Mouse (Mus musculus) regulatory T cell (primary cell): Measurements from ENCODE around the gene Tradd.

Source experiments
- in situ Hi-C: fragments of 300-600 bp; cut with MboI, MseI; formaldehyde crosslinking; loops from one replicate; pipeline ENCODE4 v1.15.1; 2025; ENCODE audit warnings: high pct_unique_total_duplicates

Tradd gene

DNA sequence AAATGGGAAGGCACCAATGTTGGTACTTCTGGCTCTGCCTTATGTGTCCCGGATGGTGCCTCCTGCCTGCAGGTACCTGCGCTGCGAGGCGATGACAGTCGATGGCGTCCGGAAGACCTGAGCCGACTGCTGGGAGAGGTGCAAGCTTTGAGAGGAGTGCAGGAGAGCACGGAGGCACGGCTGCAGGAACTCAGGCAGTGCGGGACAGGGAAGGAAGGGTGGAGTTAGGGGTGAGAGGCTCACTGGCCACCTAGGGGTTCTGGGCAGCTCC, 6.4 kb upstream of the Tradd start:
- in situ Hi-C loops: loop anchor here (25.0 kb wide), 1 partner anchor 634 kb away; the partner anchor contains the start of genes Ciao2b and Rrad

DNA sequence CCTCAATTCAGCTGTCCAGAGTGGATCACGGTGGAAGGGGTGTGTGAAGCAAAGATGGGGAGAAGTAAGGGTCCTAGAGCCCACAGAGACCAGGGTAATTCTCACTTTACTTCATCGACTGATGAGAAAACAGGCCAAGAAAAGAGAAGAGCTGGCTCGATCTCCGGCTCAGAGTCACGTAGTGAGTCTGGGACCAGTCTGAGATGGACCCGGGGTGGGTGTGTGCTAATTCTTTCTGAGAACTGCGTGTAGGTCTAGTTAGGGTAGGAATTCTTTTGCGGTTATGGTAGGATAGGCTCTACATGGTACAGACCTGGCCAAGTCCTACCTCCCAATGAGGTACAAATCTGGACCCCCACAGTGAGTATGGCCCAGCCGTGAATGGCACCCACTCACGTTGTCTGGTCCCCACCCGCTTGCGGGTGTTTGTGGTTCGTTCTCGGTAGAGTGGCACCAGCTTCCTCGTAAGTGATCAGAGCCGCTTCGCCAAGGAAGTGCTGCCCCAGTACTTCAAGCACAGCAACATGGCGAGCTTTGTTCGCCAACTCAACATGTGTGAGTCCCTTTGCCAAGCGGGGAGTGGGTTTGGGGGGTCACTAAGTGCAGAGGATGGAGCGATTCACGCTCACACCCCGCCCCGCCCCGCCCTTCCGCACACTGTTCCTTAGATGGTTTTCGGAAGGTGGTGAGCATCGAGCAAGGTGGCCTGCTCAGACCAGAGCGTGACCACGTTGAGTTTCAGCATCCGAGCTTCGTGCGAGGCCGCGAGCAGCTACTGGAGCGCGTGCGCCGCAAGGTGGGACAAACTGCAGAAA, 5.9 kb upstream of the Tradd start:
- in situ Hi-C loops: loop anchor here (25.0 kb wide), 1 partner anchor 633 kb away; the partner anchor contains the start of genes Ciao2b and Rrad

DNA sequence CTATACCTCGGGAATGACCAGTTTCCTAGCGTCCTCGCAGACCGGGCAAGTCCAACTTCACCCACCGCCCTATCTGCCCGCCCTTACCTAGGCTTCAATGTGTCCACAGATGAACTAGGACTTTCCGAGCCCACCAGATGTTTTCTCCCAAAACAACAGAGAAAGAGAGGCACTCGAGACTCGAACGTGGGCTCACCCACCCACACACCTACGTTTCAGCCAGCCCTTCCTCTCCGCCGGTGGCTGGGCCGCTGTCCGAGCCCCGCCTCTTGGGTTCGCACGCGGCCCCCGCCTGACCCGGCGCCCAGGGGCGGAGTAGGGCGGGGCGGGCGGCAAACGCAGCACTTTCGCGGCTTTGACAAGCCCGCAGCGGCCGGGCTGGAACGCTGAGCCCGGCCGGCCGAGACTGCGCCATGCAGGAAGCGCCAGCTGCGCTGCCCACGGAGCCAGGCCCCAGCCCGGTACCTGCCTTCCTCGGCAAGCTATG, 5.1 kb upstream of the Tradd start, which contains the start of gene Hsf4:
Hsf4 (plus strand) TSS at position 341 of the 487 bp plus-strand sequence.
- in situ Hi-C loops: loop anchor here (25.0 kb wide), 1 partner anchor 632 kb away; the partner anchor contains the start of genes Ciao2b and Rrad

DNA sequence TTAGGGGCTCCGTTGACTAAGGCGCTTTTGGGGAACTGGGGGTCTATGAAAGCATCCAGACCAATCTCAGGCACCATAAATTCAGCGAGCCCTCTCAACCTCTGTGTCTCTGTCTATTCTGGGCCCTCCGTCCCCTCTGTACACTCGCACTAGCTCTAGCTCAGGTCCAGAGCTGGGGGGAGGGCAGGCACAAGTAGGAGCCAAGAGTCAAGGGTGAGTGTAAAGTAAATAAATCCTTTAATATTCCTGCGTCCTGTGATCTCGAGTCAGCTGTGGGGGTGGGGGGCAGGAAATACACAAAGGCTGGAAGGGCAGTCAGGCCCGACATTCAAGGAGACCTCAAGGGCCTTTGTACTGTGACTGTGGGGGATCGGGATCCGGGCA, 4.7 kb upstream of the Tradd start:
- in situ Hi-C loops: loop anchor here (25.0 kb wide), 1 partner anchor 632 kb away; the partner anchor contains the start of genes Ciao2b and Rrad

DNA sequence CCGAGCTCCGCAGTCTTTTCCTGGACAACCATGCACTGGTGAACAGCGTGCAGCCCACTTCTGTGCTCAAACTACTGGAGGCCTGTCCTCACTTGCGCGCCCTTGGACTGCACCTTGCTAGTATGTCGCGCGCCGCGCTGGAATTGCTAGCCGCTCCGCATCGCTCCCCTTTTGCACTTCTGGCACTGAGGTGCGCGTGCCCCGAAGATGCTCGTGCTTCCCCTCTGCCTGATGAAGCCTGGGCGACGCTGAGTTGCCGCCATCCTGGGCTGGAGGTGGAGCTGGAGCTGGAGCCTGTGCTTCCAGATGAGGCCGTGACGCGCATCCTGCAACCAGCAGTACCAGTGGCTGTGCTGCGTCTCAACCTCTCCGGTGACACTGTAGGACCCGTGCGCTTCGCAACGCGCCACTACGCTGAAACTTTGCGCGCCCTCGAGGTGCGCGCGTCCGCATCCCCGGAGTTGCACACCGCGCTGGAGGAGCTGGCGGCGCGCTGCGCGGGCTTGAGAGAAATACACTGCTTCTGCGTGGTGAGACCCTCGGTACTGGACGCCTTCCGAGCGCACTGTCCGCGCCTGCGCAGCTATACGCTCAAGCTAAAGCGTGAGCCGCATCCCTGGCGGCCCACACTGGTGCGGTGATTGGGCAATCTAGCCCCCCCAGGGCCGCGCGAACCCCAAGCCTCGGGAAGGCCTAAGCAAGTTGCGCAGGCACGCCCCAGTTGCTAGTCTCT, 4.1 kb upstream of the Tradd start:
- in situ Hi-C loops: loop anchor here (25.0 kb wide), 1 partner anchor 631 kb away; the partner anchor contains the start of genes Ciao2b and Rrad

DNA sequence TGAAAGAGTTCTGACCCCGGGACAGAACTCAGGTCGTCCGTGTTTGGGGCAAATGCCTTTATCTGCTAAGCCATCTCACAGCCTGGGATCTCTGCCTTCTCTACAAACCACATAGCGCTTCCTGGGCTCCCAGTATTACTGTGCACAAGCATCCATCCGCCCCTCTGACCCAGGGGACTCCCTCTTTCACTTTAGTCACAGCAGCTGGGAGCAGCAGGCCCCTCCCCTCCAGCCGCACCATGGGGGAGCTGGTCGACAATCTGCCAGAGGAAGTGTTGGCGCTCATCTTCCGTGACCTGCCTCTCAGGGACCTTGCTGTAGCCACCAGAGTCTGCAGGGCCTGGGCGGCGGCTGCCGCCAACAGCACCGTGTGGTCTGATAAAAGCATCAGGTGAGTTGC, 2.4 kb upstream of the Tradd start:
- in situ Hi-C loops: loop anchor here (25.0 kb wide), 1 partner anchor 629 kb away; the partner anchor contains the start of genes Ciao2b and Rrad

DNA sequence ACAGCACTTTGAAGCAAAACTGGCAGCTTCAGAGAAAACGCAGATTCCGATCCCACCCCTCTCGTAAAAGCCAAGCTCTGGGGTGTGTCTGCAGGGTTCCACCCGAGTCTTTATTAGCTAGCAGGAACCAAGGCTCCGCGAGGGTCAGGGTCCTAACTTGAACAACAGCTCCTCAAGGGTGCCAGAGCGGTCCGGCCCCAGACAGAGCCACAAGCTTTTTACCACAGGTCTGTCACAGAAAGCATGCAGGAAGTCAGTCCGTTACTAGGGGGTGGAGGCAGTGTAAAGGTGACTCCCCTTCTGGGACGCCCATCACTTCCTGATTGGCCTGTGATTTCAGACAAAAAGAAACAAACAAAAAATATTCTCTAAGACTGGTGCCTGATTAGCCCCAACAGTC, 719 bp upstream of the Tradd start:
- in situ Hi-C loops: loop anchor here (25.0 kb wide), 1 partner anchor 628 kb away; the partner anchor contains the start of genes Ciao2b and Rrad

DNA sequence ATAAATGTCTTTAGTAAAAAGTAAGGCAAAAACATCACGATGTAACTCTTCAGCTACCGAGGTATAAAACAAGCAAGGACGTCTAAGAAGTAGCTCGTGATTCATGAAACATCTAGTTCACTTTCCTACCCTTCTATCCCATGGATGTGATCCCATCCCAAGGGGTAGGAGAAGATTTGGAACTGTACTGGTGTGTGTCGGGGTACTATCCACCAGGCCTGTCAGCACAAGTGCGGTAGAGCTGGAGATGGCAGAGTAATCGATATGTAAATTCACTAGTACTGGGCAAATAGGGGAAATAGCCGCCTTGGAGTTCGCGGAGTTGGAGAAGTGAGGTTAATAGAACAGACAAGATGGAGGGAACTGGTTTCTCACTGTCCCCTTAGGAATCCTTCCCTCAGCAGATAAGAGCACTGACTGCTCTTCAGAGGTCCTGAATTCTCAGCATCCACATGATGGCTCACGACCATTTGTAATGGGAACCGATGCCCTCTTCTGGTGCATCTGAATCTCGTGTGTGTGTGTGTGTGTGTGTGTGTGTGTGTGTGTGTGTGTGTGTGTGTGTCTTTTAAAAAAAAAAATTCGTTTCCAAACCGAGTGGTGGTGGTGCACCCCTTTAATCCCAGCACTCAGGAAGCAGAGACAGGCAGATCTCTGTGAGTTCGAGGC, 1.0 kb downstream of the Tradd start:
- in situ Hi-C loops: loop anchor here (25.0 kb wide), 1 partner anchor 626 kb away; the partner anchor contains the start of genes Ciao2b and Rrad

DNA sequence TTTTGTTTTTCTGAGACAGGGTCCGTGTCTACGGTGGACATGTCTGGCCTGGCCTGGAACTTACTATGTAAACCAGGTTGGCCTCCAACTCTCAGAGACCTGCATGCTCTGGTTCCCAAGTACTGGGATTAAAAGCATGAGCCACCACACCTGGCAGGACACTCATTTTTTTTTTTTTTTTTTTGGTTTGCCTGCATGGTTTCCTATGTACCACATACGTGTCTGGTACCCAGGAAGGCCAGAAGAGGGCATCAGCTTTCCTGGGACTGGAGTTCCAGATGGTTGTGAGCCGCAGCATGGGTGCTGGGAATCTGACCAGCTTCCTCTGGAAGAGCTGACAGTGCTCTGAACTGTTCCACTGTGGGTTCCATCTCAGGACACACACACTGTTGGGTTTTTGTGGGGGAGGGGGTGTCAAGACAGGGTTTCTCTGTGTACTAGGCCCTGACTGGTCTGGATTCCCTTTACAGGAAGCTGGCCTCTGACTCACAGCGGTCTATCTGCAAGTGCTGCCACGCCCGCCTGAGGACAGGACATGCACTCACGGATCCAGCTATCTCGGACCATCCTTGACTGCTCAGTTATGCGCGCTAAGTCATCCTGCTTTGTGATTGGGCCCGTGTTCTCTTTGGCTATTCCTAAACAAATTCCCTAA, 3.0 kb downstream of the Tradd start:
- in situ Hi-C loops: loop anchor here (25.0 kb wide), 1 partner anchor 624 kb away; the partner anchor contains the start of genes Ciao2b and Rrad

DNA sequence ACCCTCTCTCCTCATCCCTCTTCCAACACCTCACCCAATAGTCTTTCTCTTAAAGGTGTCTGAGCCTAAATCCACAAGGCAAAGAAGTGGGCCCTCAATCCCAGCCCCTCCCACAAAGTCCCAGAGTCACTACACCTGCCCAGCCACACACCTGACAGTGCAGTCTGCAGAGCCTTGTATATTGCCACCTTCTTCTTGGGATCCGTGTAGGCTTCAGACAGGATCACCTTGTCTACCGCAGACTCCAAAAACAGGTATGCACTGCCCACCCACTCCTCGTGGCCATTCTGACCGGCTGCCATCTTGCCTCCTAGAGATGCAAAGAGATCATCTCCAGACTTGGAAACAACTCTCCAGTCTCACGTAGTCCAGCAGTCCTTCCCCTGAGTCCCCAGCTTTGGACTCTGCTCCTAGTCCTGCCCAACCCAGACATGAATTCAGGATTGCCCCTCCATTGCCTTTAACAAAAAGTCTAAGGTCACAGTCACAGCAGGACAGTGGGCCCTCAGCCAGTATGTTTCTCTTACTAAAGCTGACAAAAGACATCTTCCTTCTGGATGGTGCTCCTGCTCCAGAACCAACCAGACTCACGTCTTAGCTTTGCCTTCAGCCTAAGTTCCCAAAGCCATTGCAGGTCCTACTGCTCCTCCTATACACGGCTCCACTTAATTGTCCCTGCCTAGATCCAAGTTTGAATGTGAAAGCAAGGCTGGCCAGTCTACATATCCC, 3.9 kb downstream of the Tradd start:
- in situ Hi-C loops: loop anchor here (25.0 kb wide), 1 partner anchor 623 kb away; the partner anchor contains the start of genes Ciao2b and Rrad

DNA sequence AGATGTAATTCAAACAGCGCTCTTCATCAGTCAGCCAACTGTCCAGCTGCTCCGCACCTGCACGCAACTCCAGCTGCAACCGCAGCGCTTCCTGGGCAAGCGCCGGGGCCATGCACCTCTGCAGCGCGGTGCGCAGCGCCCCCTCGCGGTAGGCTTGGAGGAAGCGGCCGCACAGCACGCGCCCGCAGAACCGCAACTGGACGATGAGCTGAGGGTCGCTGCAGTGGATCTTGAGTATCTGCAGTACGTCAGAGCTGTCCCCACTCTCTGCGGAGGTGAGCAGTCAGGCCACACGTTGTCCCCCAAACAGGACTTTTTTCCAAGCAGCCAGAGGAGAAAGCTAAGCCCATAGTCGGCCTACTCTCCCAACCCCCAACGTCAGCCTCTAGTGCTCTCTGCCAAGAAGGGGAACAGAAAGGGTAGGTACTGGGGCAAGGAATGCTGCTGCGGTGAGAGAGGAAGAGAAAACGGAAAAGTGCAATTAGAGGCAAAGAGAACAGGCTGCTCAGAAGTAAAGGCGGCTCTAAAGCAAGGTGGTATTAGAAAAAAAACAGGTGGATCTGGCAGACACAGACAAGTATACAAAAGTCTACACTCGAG, 4.6 kb downstream of the Tradd start:
- in situ Hi-C loops: loop anchor here (25.0 kb wide), 1 partner anchor 623 kb away; the partner anchor contains the start of genes Ciao2b and Rrad

DNA sequence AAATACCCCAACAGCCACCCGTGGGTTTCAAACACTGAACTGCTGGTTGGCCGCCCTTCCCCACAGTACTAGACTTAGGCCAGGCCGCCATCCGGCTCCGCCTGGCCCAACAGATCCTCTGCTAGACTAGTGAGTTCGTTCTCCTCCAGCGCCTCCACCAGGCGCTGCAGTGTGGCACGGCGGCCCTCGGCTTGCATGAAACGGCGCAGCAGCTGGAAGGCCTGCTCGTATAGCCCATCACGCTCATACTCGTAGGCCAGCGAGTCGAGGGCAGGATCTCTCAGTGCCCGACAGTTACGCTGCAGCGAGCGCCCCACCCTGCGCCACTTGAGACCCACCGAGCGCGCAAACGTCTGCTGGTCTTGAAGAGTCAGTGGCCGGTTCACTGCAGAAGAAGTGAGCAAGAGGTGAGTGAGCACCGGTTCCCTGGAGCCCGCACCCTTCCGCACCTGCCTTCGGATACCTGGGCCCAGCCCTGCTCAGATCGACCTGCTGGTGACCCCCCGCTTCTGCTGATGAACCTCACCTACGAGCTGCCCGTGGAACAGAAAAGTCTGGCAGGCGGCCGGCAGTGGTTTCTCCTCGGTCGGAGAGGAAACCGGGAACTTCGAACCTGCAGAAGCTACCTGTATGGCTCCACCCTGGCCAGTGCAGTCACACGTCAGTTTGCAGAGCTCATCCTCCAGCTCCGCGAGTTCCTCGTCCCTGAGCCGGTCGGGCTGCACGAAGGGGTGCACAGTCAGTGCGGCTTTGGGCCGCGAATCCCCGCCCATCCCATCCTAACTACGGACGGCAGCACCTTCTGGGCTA, 5.3 kb downstream of the Tradd start:
- in situ Hi-C loops: loop anchor here (25.0 kb wide), 1 partner anchor 622 kb away; the partner anchor contains the start of genes Ciao2b and Rrad

DNA sequence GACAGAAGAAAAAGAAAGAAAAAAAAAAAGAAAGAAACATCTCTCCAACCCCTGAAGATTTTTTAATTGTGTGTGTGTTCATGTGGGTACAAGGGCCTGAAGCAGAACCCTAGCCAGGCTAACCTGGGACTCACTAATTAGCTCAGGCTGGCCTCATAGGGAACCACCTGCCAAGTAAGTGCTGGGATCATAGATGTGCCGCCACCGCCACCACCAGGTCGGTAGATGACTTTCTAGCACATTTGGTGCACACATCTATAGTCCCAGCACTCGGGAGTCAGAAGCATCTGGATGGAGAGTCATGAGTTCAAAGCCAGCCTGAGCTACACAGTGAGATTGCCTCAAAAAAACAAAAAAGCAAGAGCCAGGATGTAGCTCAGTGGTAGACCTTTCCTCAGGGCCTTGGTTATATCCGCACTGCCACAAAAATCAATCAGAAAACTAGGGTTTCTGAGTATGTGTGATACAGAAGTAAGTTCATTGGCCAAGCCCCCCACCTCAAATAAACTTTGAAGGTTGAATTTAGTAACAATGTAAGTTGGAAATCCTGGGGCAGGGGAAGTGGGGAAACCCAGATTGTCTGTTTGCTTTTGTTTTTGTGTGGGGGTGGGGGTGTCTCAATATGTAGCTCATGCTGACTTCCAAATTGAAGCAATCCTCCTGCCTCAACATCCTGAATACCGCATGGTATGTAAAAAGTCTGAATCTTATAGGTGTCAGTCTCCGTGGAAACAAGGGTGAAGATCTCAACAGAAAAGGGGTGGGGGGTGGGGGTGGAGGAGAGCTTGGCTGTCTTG, 6.9 kb downstream of the Tradd start:
- in situ Hi-C loops: loop anchor here (25.0 kb wide), 1 partner anchor 620 kb away; the partner anchor contains the start of genes Ciao2b and Rrad

DNA sequence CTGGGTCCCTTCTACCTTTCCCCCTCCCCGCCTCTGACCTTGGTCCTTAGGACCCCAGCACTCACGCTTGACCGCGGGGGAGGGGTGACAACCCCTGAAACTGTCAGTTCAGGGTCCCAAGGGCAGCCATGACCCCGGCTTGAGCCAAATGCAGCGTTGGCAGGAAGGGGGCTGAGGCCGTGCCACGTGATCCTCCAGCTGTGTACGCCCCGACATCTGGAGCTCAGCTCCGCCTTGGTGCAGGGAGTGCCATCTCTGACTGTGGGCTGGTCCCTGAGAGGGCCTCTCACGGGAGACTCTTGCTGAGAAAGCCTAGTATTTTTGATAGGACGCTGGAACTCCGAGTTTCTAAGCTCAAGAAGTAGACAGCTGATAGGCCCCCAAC, 9.5 kb downstream of the Tradd start, which contains the start of gene B3gnt9:
B3gnt9 (minus strand) TSS at position 188 of the 385 bp plus-strand sequence.
- in situ Hi-C loops: loop anchor here (25.0 kb wide), 1 partner anchor 618 kb away; the partner anchor contains the start of genes Ciao2b and Rrad

DNA sequence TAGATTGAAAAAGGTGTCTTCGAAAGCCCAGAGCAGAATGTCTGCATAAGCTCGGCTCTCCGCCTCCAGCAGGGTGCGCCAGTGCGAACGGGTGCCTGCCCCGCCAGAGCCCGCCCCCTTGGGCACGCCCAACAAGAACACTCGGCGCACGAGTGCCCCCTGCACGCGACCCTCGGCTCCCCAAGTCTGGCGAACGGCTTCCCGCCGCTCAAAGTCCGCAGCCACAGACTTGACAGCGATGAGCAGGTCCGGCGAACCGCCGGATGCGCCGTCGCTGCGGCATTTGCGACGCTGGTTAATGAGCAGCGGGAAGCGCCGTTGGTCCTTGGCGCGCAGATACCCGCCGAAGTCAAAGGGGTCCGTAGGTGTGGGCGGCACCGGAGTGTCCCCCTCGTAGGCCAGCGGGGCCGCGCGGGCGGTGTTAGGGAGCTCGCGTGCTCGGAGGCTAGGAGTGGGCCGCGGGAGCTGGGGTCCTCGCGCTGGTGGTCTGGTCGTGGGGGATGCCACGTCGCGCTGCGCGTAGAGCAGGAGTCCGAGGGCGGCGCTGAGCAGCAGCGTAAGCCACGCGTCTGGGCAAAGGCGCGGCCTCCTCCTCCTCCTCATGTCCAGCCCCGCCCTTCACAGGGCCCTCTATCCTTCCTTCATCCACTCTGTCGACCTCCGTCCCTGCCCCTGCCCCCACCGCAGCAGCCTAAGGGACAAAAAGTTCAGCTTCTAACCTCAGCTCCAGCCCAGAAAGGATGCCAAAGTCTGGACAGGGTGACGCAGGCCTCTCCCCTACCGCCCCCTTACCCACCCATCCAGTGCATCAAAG, 10.1 kb downstream of the Tradd start:
- in situ Hi-C loops: loop anchor here (25.0 kb wide), 1 partner anchor 617 kb away; the partner anchor contains the start of genes Ciao2b and Rrad

DNA sequence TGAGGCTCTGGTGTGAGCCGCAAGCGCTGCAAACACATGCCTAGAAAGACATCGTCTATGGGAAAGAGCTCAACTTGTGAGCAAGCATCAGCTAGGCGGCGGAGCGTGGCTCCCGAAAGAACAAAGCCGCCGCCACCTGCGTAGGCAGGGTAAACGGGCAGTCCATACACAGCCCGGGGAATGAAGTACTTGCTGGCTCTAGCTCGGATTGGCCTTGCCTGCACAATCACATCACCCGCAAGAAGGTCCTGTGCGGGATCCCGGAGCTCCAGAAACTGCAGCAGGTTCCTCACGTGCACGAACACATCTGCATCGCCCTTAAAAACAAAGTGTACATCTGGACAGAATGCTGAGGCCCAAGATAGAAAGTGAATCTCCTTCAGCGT, 10.7 kb downstream of the Tradd start:
- in situ Hi-C loops: loop anchor here (25.0 kb wide), 1 partner anchor 616 kb away; the partner anchor contains the start of genes Ciao2b and Rrad
